Mouse (Mus musculus) midbrain, embryonic 12.5 days (tissue): ENCODE measurements around the gene Ropn1l. TPM values are rescaled to one million over a fixed set of nuclear protein-coding genes. Genes with fewer than 3 reads are reported as not detected.

Experiments used
- ATAC-seq: fragments of 200-750 bp; cut with Nextera tagmentation; 2 replicates; pipeline ENCODE4 v1.8.0; 2017; ENCODE audit warnings: low read depth, moderate TSS enrichment, moderate library complexity; ENCODE audit not compliant: low FRiP score
- H3K27ac ChIP-seq: fragments of 300-500 bp; sonication (generic); replicated peaks from 2 replicates; pipeline ENCODE4 v1.5.1; 2016; ENCODE audit warnings: mild to moderate bottlenecking
- H3K27me3 ChIP-seq: fragments of 300-500 bp; sonication (generic); 2 replicates; pipeline ENCODE4 v1.6.1; 2016; ENCODE audit warnings: mild to moderate bottlenecking
- H3K36me3 ChIP-seq: fragments of 300-500 bp; sonication (generic); 2 replicates; pipeline ENCODE4 v1.6.1; 2016
- H3K4me1 ChIP-seq: fragments of 300-500 bp; sonication (generic); 2 replicates; pipeline ENCODE4 v1.6.1; 2016
- H3K4me2 ChIP-seq: fragments of 300-500 bp; sonication (generic); replicated peaks from 2 replicates; pipeline ENCODE4 v1.6.1; 2016; ENCODE audit warnings: mild to moderate bottlenecking, moderate library complexity
- H3K4me3 ChIP-seq: fragments of 300-500 bp; sonication (generic); 2 replicates; pipeline ENCODE4 v1.5.1; 2016; ENCODE audit warnings: mild to moderate bottlenecking
- H3K9ac ChIP-seq: fragments of 300-500 bp; sonication (generic); replicated peaks from 2 replicates; pipeline ENCODE4 v1.6.1; 2016; ENCODE audit warnings: mild to moderate bottlenecking, moderate library complexity
- H3K9me3 ChIP-seq: fragments of 300-500 bp; sonication (generic); 2 replicates; pipeline ENCODE4 v1.6.1; 2016; ENCODE audit warnings: mild to moderate bottlenecking
- WGBS: fragments of 180-500 bp; shearing (Covaris S2); methylation state at CpG from one replicate; pipeline ENCODE4 v1.1.7; 2016; 5-methylcytosine and 5-hydroxymethylcytosine counted together
- polyA plus RNA-seq: library from polyadenylated mRNA; unstranded; fragments of >200 nt; fragmentation: Nextera tagmentation; extraction: Ambion mirVana; gene quantifications from 2 replicates; pipeline ENCODE4 v1.2.1, GENCODE M21; 2016

Gene Ropn1l
- polyA plus RNA-seq, 1 experiment from 2014 or later = 1.9 TPM

DNA sequence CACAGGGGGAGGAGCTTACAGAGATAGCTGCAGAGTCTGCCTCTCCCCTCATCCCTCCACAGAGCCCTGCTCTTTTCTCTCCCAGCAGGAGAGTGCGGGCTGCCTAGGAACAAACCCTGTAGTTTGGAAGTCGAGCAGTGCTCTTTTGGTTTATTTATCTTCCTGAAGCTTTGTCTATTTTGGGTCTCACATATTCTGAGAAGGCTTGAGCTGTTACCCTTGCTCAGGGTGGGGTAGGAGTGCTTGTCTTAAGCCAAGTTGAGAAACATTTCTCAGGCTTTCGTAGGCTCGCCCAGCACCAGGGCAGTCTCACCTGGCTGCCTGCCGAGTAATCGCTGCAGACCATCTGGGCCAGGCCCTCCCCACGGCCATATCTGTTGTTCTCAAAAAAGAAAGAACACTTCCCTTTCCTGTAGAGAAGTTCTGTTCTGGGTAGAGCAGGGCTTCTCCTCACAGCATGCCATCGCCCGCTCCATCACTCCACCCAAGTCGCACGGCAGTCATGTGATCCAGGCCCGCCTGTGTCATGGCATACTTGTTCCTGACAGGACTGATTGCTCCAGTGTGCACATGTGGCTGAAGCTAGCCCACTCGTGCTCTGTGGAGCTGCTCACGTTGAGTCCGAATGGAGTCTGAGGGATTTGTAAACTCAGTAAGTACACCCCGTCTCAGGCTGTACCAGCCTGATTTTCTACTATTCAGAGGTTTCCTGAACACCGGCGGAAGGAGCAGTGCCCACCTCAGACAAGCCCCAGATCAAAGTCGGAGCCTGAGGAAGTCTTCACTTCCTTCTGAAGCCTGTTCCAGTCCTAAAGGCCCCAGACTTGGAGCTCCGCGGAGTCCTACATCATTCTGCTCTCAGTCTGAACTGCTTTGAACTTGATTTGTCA lies 35.5 kb downstream of the Ropn1l start:
- ATAC-seq = 0 out of 2 replicates have a peak, but pooled peaks have one; percentile 23
- Histone ChIP-seq H3K27ac (no peak overlapping the region), H3K27me3 (no peaks in the 10 kb centered on the region), H3K4me1 (no peaks in the 10 kb centered on the region; the same call in 1 of the 2 replicates), H3K9ac (no peak overlapping the region), H3K4me3 (no peak overlapping the region), H3K4me2 (no peak overlapping the region), H3K36me3 (no peaks in the 10 kb centered on the region), H3K9me3 (no peaks in the 10 kb centered on the region)
- 65% methylated on average over 21 of the region's 21 CpGs for WGBS

DNA sequence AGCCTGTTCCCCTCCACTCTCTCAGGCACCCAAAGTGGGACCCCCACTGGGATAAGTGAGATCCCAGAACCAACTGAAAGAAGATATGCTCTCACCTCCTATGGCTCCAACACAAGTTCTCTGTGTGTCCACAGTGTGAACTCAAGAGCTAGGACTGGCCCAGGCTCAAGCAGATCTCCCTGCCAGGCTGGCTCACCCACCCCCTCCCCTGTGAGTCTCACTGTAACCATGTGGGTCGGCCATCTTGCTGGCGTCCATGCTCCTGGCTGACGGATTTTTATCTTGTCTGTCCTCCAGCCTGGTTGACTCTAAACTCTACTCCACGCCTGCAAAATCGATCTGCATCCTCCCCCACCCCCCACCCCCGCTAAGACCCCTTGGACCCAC lies 36.1 kb downstream of the Ropn1l start:
- H3K4me1 ChIP-seq = no peaks in the 10 kb centered on the region; the same call in 1 of the 2 replicates
- WGBS = 68% methylated on average over 6 of the region's 6 CpGs
- H3K9me3 ChIP-seq = no peaks in the 10 kb centered on the region
- no peaks in the 10 kb centered on the region for H3K27me3 ChIP-seq
- H3K36me3 ChIP-seq = no peaks in the 10 kb centered on the region
- no peak overlapping the region for H3K27ac ChIP-seq
- no peak overlapping the region for H3K4me2 ChIP-seq
- no peak overlapping the region for H3K4me3 ChIP-seq
- no peak for ATAC-seq
- no peak overlapping the region for H3K9ac ChIP-seq

DNA sequence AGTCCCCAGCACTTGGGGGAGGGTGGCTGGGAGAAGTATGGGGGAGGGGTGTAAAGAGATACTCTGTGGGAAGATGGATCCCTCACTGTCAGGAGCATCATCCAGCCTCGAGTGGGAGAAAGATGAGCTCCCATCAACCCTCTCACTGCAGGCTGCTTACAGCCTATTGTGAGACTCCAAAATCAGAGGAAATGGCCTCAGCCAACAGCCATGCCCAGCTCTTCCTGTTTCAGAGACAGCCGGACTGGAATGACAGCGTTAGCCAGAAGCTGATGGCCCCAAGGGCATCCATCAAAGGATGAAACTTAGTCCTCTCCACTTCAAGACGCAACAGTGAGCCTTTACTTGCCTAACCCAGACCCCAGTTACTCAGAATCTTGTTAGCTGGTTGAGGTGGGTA lies 38.4 kb downstream of the Ropn1l start:
- Histone ChIP-seq H3K27ac (no peak overlapping the region), H3K27me3 (no peaks in the 10 kb centered on the region), H3K4me3 (no peak overlapping the region), H3K4me2 (no peak overlapping the region), H3K4me1 (no peaks in the 10 kb centered on the region; the same call in 1 of the 2 replicates), H3K9ac (no peak overlapping the region), H3K36me3 (no peaks in the 10 kb centered on the region), H3K9me3 (no peaks in the 10 kb centered on the region)
- 73% methylated on average over 4 of the region's 4 CpGs for WGBS
- no peak for ATAC-seq

DNA sequence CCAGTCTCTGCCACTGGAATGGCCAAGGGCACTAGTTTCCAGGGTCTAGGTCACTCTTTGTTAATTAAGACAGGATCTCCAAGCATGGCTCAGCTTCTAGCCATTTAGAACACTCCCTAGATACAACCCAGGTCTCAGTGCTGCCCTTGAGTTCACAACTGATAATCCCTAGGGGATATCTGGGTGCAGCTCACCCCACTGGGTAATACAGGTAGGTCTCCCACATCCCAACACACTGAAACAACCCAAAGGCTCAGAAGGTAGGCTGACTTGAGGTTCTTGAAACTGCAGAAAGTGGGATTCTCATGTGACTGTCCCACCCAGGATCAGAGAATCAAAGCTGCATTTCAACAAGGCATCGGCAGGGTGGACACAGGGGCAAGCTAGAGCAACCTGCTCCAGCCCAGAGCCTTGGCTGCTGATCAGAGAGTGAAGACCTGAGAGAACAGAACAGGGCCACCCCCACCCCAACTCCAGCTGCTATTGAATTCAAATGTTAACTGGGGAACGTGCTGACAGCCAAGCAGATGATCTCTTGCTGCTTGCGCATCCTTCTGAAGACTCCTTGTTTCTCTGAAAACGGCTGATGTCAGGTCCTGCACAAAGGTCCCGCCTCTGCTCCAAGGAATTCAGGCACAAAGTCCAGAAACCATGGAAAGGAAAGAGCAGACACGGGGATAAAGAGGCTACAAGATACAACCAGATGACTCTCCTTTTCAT lies 39.2 kb downstream of the Ropn1l start:
- Histone ChIP-seq H3K36me3 (no peaks in the 10 kb centered on the region), H3K4me3 (no peak overlapping the region), H3K27me3 (no peaks in the 10 kb centered on the region), H3K9me3 (no peaks in the 10 kb centered on the region), H3K4me2 (no peak overlapping the region), H3K27ac (no peak overlapping the region), H3K4me1 (no peaks in the 10 kb centered on the region; the same call in 1 of the 2 replicates), H3K9ac (no peak overlapping the region)
- WGBS = 54% methylated on average over 6 of the region's 6 CpGs
- ATAC-seq = no peak

DNA sequence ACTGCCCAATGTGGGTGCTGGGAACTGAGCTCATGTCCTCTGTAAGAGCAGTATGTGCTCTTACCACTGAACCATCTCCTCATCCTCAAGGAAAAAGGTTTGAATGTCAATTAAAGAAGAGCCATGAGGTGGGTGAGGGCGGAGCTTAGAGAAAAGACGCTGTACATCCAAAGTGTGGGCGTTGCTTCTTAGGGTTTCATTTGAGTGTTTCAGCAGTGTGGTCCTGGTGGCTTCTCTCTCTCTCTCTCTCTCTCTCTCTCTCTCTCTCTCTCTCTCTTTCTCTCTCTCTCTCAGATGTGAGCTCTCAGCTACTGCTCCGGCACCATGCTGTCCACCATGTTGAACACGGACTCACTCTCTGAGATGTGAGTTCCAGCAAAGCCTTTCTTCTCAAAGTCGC lies 39.9 kb downstream of the Ropn1l start:
- WGBS = 83% methylated on average over 6 of the region's 6 CpGs
- Histone ChIP-seq H3K4me1 (no peaks in the 10 kb centered on the region; the same call in 1 of the 2 replicates), H3K36me3 (no peaks in the 10 kb centered on the region), H3K27ac (no peak overlapping the region), H3K4me3 (no peak overlapping the region), H3K27me3 (no peaks in the 10 kb centered on the region), H3K9ac (no peak overlapping the region), H3K9me3 (no peaks in the 10 kb centered on the region), H3K4me2 (no peak overlapping the region)
- ATAC-seq = no peak

DNA sequence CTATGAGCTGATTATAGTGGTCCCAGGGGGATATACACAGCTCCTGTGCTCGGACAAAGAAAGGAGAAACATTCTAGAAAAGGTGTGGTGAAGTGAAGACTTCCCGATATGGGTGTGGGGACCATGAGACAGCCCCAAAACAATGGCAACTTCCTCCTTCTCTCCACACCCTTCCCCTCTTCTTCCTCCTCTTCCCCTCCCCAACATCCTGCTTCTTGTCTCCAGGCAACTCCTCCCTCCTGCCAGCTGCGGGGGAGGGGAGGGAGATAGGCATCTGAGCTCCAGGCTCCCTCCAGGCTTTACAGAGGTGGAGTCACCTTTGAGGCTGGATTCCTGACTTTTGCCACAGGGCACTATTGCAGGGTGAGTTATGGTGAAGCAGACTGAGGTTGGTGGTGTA lies 40.6 kb downstream of the Ropn1l start:
- 57% methylated on average over 3 of the region's 3 CpGs for WGBS
- Histone ChIP-seq H3K4me3 (no peak overlapping the region), H3K4me2 (no peak overlapping the region), H3K27ac (no peak overlapping the region), H3K9ac (no peak overlapping the region), H3K27me3 (no peaks in the 10 kb centered on the region), H3K36me3 (no peaks in the 10 kb centered on the region), H3K9me3 (no peaks in the 10 kb centered on the region), H3K4me1 (no peaks in the 10 kb centered on the region; the same call in 1 of the 2 replicates)
- ATAC-seq = no peak

DNA sequence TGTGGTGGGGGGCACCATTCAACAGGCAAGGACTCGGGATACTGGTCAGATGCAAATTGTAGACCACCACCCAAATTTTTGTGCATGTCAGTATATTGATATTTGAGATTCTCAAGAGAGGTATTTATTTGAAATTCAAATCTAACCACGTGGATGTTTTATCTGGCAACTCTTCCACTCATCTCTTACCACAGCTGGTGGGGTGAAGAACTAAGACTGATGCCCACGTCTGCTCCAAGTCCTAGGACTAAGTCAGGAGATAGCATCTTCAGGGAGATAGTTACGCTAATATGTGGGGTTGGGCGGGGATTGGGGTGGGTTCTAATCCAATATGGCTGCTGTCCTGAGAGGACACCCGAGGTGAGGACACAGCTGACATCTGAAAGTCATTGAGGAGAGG lies 41.1 kb downstream of the Ropn1l start:
- no peak for ATAC-seq
- Histone ChIP-seq H3K4me1 (no peaks in the 10 kb centered on the region; the same call in 1 of the 2 replicates), H3K4me3 (no peak overlapping the region), H3K27ac (no peak overlapping the region), H3K27me3 (no peaks in the 10 kb centered on the region), H3K9me3 (no peaks in the 10 kb centered on the region), H3K9ac (no peak overlapping the region), H3K4me2 (no peak overlapping the region), H3K36me3 (no peaks in the 10 kb centered on the region)
- 92% methylated on average over 6 of the region's 6 CpGs for WGBS

DNA sequence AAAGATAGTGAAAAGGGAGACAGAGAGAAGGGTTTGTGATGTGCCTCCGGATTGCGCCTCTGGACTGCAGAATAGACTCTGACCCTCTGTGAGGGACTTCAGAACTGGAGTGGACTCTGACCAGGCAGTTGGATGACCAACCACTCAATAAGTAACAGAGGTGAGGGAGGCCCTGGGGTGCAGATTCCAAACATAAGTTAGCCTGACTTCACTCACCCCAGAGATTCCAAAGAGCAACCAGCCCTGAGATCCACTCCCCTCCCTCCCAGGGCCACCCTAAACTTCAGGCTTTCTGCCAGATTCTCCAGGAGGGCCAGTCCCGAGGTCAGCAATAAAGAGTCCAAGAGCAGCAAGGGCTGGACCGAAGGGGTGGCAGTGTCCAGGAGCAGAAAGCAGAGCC lies 46.0 kb downstream of the Ropn1l start:
- H3K9ac ChIP-seq = no peak overlapping the region
- peaks cover 6% of the 10 kb centered on the region; the same call in 1 of the 2 replicates for H3K27me3 ChIP-seq
- no peak overlapping the region for H3K4me2 ChIP-seq
- H3K27ac ChIP-seq = no peak overlapping the region
- ATAC-seq = no peak
- 82% methylated on average over 4 of the region's 4 CpGs for WGBS
- H3K9me3 ChIP-seq = no peaks in the 10 kb centered on the region
- H3K36me3 ChIP-seq = no peaks in the 10 kb centered on the region
- H3K4me3 ChIP-seq = no peak overlapping the region
- H3K4me1 ChIP-seq = peaks cover 7% of the 10 kb centered on the region

DNA sequence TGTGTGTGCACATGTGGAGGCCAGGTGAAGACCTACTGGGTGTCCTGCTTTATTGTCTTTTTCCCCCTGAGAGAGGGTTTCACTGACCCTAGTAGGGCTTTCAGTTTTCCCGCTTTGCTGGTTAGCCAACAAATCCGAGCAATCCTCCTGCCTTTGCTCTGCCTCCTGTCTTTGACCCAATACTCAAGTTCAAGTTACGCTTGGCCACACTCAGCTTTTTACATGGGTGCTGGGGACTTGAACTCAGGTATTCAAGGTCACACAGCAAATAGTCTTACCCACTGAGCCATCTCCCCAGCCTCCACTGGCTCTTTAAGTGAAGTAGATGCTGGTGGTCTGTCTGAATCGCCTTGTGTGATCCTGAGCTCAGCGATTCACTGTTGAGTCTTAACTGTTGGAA lies 46.7 kb downstream of the Ropn1l start:
- H3K36me3 ChIP-seq = no peaks in the 10 kb centered on the region
- H3K27me3 ChIP-seq = peaks cover 6% of the 10 kb centered on the region; the same call in 1 of the 2 replicates
- no peaks in the 10 kb centered on the region for H3K9me3 ChIP-seq
- no peak for ATAC-seq
- H3K4me1 ChIP-seq = peaks cover 13% of the 10 kb centered on the region
- 93% methylated on average over 5 of the region's 5 CpGs for WGBS
- no peak overlapping the region for H3K27ac ChIP-seq
- H3K4me2 ChIP-seq = no peak overlapping the region
- no peak overlapping the region for H3K4me3 ChIP-seq
- no peak overlapping the region for H3K9ac ChIP-seq

DNA sequence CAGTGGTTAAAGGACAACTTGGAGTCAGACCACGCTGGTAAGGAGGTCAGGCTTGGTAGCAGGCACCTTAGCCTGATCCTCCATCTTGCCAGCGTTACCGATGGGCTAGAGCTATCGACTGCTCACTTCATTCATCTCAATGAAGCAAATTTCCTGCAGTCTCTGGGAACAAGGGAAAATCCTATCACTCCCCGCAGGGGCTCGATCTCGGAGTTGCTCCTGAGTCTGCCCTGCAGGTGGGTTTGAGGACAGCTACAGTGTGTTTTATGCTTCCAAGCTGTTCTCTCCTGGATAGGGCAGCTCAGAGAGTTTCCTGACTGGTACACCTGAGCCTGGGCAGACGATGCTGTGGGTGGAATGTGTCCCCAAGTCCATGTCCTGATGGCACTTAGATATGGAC lies 49.2 kb downstream of the Ropn1l start:
- H3K36me3 ChIP-seq = no peaks in the 10 kb centered on the region
- H3K9me3 ChIP-seq = no peaks in the 10 kb centered on the region
- no peak overlapping the region for H3K27ac ChIP-seq
- no peak overlapping the region for H3K4me3 ChIP-seq
- no peak overlapping the region for H3K9ac ChIP-seq
- H3K4me1 ChIP-seq = peaks cover 16% of the 10 kb centered on the region
- no peak overlapping the region for H3K4me2 ChIP-seq
- WGBS = 93% methylated on average over 8 of the region's 8 CpGs
- H3K27me3 ChIP-seq = peaks cover 6% of the 10 kb centered on the region; the same call in 1 of the 2 replicates
- ATAC-seq = no peak

DNA sequence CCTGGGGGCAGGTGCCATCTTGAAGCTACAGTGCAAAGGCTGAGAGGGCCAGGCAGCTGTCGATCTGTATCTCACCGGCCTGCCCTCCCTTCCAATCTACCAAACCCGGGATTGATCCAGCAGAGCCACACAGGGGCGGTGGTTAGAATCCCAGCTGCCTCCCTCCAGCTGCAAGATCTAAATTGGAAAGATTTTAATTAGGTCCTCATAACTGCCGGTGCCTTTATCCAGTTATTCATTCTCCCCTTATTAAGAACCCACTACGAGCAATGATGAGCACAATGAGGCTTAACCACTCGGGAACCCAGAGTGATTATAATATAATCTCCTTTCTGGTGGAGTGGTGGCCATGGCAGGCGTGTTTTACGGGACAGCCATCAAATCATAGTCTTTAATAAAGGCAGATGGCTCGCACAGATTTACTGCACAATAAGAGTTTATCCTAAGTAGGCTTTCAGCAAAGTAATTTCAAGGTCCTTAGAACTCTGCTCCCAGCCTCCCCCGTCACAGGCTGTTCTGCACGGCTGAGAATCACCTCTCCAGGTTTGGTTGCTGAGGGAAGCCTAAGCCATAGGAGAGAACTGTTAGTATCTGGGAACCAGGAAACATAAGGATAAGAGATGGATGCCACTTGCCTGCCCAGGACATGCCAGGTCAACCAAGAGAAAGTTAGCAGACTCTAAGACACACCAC lies 51.2 kb downstream of the Ropn1l start:
- peak; percentile 61; the same call in 1 of the 2 replicates for ATAC-seq
- WGBS = 46% methylated on average over 12 of the region's 12 CpGs

More for the DNA sequence above, 51.2 kb downstream of the Ropn1l start:
- Histone ChIP-seq H3K36me3 (no peaks in the 10 kb centered on the region), H3K4me2 (no peak overlapping the region), H3K4me1 (peaks cover 16% of the 10 kb centered on the region), H3K4me3 (no peak overlapping the region), H3K27me3 (peaks cover 6% of the 10 kb centered on the region; the same call in 1 of the 2 replicates), H3K9me3 (no peaks in the 10 kb centered on the region), H3K9ac (no peak overlapping the region), H3K27ac (peak overlapping the region; percentile 11; the same call in 1 of the 2 replicates)
